Mouse (Mus musculus) cortical plate, adult 2 months (tissue): ENCODE measurements at regions not wholly inside any gene's neighbourhood (a gene's known extent, or its start where the extent isn't known, plus 50 kb on each side); places are given as distances from the start of the nearest gene placed in this dataset.
A peak's percentile ranks its signal among the peaks of the same experiment; 100 is the strongest.

Experiments
- H3K27ac ChIP-seq: fragments of 200-500 bp; 2 replicates; pipeline ENCODE4 v1.5.1; 2012; ENCODE audit warnings: low read length, control low read depth, inconsistent platforms; ENCODE audit not compliant: insufficient read depth
- H3K4me1 ChIP-seq: fragments of 200-500 bp; 2 replicates; pipeline ENCODE4 v1.6.1; 2011; ENCODE audit warnings: low read length; ENCODE audit not compliant: control insufficient read depth, insufficient read depth
- H3K4me3 ChIP-seq: fragments of 200-500 bp; 2 replicates; pipeline ENCODE4 v1.5.1; 2011; ENCODE audit warnings: mild to moderate bottlenecking, low read length, control low read depth; ENCODE audit not compliant: insufficient read depth
- CTCF ChIP-seq: fragments of 200-500 bp; IDR thresholded peaks from 2 replicates; pipeline ENCODE4 v1.5.1; 2011; ENCODE audit warnings: mild to moderate bottlenecking, control low read depth, low read length; ENCODE audit not compliant: insufficient read depth; ENCODE audit errors: extremely low read depth
- POLR2A ChIP-seq: fragments of 200-500 bp; IDR thresholded peaks from 2 replicates; pipeline ENCODE4 v1.6.1; 2011; ENCODE audit warnings: mild to moderate bottlenecking, low read length, control low read depth; ENCODE audit not compliant: insufficient read depth; ENCODE audit errors: extremely low read depth

GRCm38 (mm10) chr16:77237631-77238357 lies 224.3 kb downstream of the Usp25 start:
- no peaks in the 10 kb centered on the region; the same call in 1 of the 2 replicates for H3K4me1 ChIP-seq
- peak overlapping the region; percentile 29; the same call in 1 of the 2 replicates for H3K4me3 ChIP-seq
- TF ChIP-seq POLR2A: no peak
- TF ChIP-seq CTCF: no peak
- H3K27ac ChIP-seq: peak overlapping the region; percentile 89

GRCm38 (mm10) chr16:77237272-77237603 lies 223.7 kb downstream of the Usp25 start:
- Histone ChIP-seq H3K4me3 (peak overlapping the region; percentile 29), H3K4me1 (no peaks in the 10 kb centered on the region; the same call in 1 of the 2 replicates), H3K27ac (peak overlapping the region; percentile 89)
- no peak for TF ChIP-seq CTCF
- no peak for TF ChIP-seq POLR2A

GRCm38 (mm10) chr16:77236509-77237271 lies 223.2 kb downstream of the Usp25 start:
- H3K4me1 ChIP-seq: no peaks in the 10 kb centered on the region; the same call in 1 of the 2 replicates
- peak overlapping the region; percentile 29 for H3K4me3 ChIP-seq
- TF ChIP-seq POLR2A (peak; percentile 88), CTCF (no peak)
- H3K27ac ChIP-seq: peak overlapping the region; percentile 4

GRCm38 (mm10) chr16:77236021-77236420 lies 222.5 kb downstream of the Usp25 start:
- Histone ChIP-seq H3K4me1 (no peaks in the 10 kb centered on the region; the same call in 1 of the 2 replicates), H3K4me3 (peak overlapping the region; percentile 31), H3K27ac (no peak overlapping the region)
- TF ChIP-seq CTCF (no peak), POLR2A (peak; percentile 40; the same call in 1 of the 2 replicates)

GRCm38 (mm10) chr16:77235449-77235848 lies 221.9 kb downstream of the Usp25 start:
- H3K4me3 ChIP-seq: peak overlapping the region; percentile 31; the same call in 1 of the 2 replicates
- no peaks in the 10 kb centered on the region; the same call in 1 of the 2 replicates for H3K4me1 ChIP-seq
- no peak overlapping the region for H3K27ac ChIP-seq
- TF ChIP-seq POLR2A (no peak), CTCF (no peak)
